Mouse (Mus musculus): ENCODE data around the gene Spata31d1b. TPM values are rescaled to one million over a fixed set of nuclear protein-coding genes. Genes with fewer than 3 reads are reported as not detected.
"Not testable (repeated sequence)": the region's sequence is repeated elsewhere in the genome, so short reads cannot be mapped to it uniquely, and the experiment has no call there.

Spata31d1b gene
- polyA plus RNA-seq (2012; rRNA removed), result not detected in 2 replicates

GRCm38 (mm10) chr13:59711984-59712383 is at the start of gene Spata31d1b:
Gene Spata31d1b (plus strand): TSS chr13:59712284.
- not testable (repeated sequence) for DNase-seq (ENCODE audit: low spot score)

GRCm38 (mm10) chr13:59663939-59664712 is 48.0 kb upstream of the Spata31d1b start:
- no peak for DNase-seq (ENCODE audit: low spot score)

- no peak for DNase-seq (ENCODE audit: low spot score)
Measured at GRCm38 (mm10) chr13:59667763-59668162, 44.3 kb upstream of the Spata31d1b start.

- DNase-seq (ENCODE audit: low spot score), result peak; percentile 36
Measured at GRCm38 (mm10) chr13:59668501-59669093, 43.5 kb upstream of the Spata31d1b start.

GRCm38 (mm10) chr13:59669946-59670345 is 42.1 kb upstream of the Spata31d1b start:
- DNase-seq (ENCODE audit: low spot score), result no peak

- DNase-seq (ENCODE audit: low spot score), result no peak
Measured at GRCm38 (mm10) chr13:59671521-59671920, 40.6 kb upstream of the Spata31d1b start.

- no peak for DNase-seq (ENCODE audit: low spot score)
Measured at GRCm38 (mm10) chr13:59672248-59672647, 39.8 kb upstream of the Spata31d1b start.

GRCm38 (mm10) chr13:59673597-59673996 is 38.5 kb upstream of the Spata31d1b start:
- no peak for DNase-seq (ENCODE audit: low spot score)

- DNase-seq (ENCODE audit: low spot score), result no peak
Measured at GRCm38 (mm10) chr13:59674215-59674614, 37.9 kb upstream of the Spata31d1b start.

- DNase-seq (ENCODE audit: low spot score), result no peak
Measured at GRCm38 (mm10) chr13:59674761-59675150, 37.3 kb upstream of the Spata31d1b start.

- peak; percentile 46 for DNase-seq (ENCODE audit: low spot score)
Measured at GRCm38 (mm10) chr13:59675151-59676011, 36.7 kb upstream of the Spata31d1b start, which contains the start of gene Golm1. Gene Golm1 (minus strand): TSS chr13:59675811.

- DNase-seq (ENCODE audit: low spot score), result no peak
Measured at GRCm38 (mm10) chr13:59676316-59677229, 35.5 kb upstream of the Spata31d1b start.

- no peak for DNase-seq (ENCODE audit: low spot score)
Measured at GRCm38 (mm10) chr13:59679306-59679705, 32.8 kb upstream of the Spata31d1b start.

GRCm38 (mm10) chr13:59679908-59680307 is 32.2 kb upstream of the Spata31d1b start:
- no peak for DNase-seq (ENCODE audit: low spot score)

GRCm38 (mm10) chr13:59682629-59683028 is 29.5 kb upstream of the Spata31d1b start:
- DNase-seq (ENCODE audit: low spot score), result no peak

GRCm38 (mm10) chr13:59685236-59685635 is 26.8 kb upstream of the Spata31d1b start:
- DNase-seq (ENCODE audit: low spot score), result no peak

GRCm38 (mm10) chr13:59688338-59688770 is 23.7 kb upstream of the Spata31d1b start:
- no peak for DNase-seq (ENCODE audit: low spot score)

GRCm38 (mm10) chr13:59689313-59689712 is 22.8 kb upstream of the Spata31d1b start:
- DNase-seq (ENCODE audit: low spot score), result no peak

GRCm38 (mm10) chr13:59689843-59690242 is 22.2 kb upstream of the Spata31d1b start:
- DNase-seq (ENCODE audit: low spot score), result no peak

- DNase-seq (ENCODE audit: low spot score), result no peak
Measured at GRCm38 (mm10) chr13:59690576-59690975, 21.5 kb upstream of the Spata31d1b start.

GRCm38 (mm10) chr13:59691478-59691877 is 20.6 kb upstream of the Spata31d1b start:
- DNase-seq (ENCODE audit: low spot score), result no peak

Measured in urinary bladder, adult 2 months (tissue).